Mouse (Mus musculus) forebrain, embryonic 11.5 days (tissue): Measurements from ENCODE around the gene Dusp2. TPM values are rescaled to one million over a fixed set of nuclear protein-coding genes. Genes with fewer than 3 reads are reported as not detected.
A peak's percentile ranks its signal among the peaks of the same experiment; 100 is the strongest.
"Not testable (repeated sequence)": the region's sequence is repeated elsewhere in the genome, so short reads cannot be mapped to it uniquely, and the experiment has no call there.

Experiments used
- ATAC-seq: fragments of 200-750 bp; cut with Nextera tagmentation; replicated peaks from 2 replicates; pipeline ENCODE4 v1.8.0; 2017; ENCODE audit warnings: moderate TSS enrichment; ENCODE audit not compliant: low FRiP score
- DNase-seq: peaks from one replicate; pipeline ENCODE4 v3.0.0-alpha.2; 2017; ENCODE audit warnings: low spot score
- H3K27ac ChIP-seq: fragments of 300-500 bp; sonication (generic); 2 replicates; pipeline ENCODE4 v1.5.1; 2014; ENCODE audit warnings: low read depth, low read length
- H3K27me3 ChIP-seq: fragments of 300-500 bp; sonication (generic); 2 replicates; pipeline ENCODE4 v1.6.1; 2014; ENCODE audit warnings: mild to moderate bottlenecking, low read length, mixed read lengths; ENCODE audit not compliant: control insufficient read depth, insufficient read depth
- H3K36me3 ChIP-seq: fragments of 300-500 bp; sonication (generic); 2 replicates; pipeline ENCODE4 v1.6.1; 2014; ENCODE audit warnings: mild to moderate bottlenecking, low read length, moderate library complexity, mixed read lengths; ENCODE audit not compliant: control insufficient read depth, insufficient read depth
- H3K4me1 ChIP-seq: fragments of 300-500 bp; sonication (generic); replicated peaks from 2 replicates; pipeline ENCODE4 v1.6.1; 2014; ENCODE audit warnings: low read length, mixed read lengths; ENCODE audit not compliant: control insufficient read depth, insufficient read depth
- H3K4me2 ChIP-seq: fragments of 300-500 bp; sonication (generic); 2 replicates; pipeline ENCODE4 v1.6.1; 2014; ENCODE audit warnings: low read depth, mild to moderate bottlenecking, low read length, moderate library complexity, mixed read lengths; ENCODE audit not compliant: severe bottlenecking
- H3K4me3 ChIP-seq: fragments of 300-500 bp; sonication (generic); 2 replicates; pipeline ENCODE4 v1.5.1; 2014; ENCODE audit warnings: low read depth, low read length
- H3K9ac ChIP-seq: fragments of 300-500 bp; sonication (generic); 2 replicates; pipeline ENCODE4 v1.6.1; 2014; ENCODE audit warnings: low read length
- H3K9me3 ChIP-seq: fragments of 300-500 bp; sonication (generic); 2 replicates; pipeline ENCODE4 v1.6.1; 2016; ENCODE audit warnings: low read length, mixed read lengths; ENCODE audit not compliant: control insufficient read depth
- WGBS: fragments of 180-500 bp; shearing (Covaris S2); extraction: QIAGEN DNeasy Blood & Tissue Kit; methylation state at CpG from one replicate; pipeline ENCODE4 v1.1.7; 2014; 5-methylcytosine and 5-hydroxymethylcytosine counted together
- polyA plus RNA-seq: library from polyadenylated mRNA; unstranded; fragments of >200 nt; fragmentation: Nextera tagmentation; extraction: Ambion mirVana; gene quantifications from 2 replicates; pipeline ENCODE4 v1.2.1, GENCODE M21; 2014

Dusp2 gene
- polyA plus RNA-seq, result 3.9 and 5.2 TPM in 2 replicates

DNA sequence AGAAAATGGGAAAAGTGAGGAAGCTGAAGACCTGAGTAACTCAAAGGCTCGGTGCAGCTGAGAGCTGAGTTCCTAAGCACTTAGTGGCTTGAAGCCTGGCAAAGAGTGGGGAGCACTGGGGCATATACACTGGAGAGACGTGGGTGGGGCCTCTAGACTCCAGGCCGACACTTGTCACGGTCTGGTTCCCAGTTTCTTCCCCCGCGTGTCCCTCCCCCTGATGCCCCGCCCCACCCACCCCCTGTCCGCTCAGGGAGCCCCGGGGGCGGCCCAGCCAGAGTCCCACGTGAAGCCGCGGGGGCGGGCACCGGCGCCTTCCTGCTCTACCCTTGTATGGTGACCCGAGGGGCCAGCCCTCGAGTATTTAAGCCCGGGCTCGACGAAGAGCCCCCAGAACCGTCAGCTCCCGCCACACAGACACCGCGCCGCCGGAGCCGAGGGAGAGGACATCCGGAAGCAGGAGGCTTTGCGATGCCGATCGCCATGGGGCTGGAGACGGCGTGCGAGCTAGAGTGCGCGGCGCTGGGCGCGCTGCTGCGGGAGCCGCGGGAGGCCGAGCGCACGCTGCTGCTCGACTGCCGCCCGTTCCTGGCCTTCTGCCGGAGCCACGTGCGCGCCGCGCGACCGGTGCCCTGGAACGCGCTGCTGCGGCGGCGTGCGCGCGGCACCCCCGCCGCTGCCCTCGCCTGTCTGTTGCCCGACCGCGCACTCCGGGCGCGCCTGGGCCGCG, at the start of gene Dusp2:
TSS of gene Dusp2 (plus strand) at position 393 of the 730 bp plus-strand sequence.
- Histone ChIP-seq H3K36me3 (no peaks in the 10 kb centered on the region), H3K9me3 (no peaks in the 10 kb centered on the region), H3K27ac (no peak within 1 kb of the TSS), H3K4me2 (peak within 1 kb of the TSS; percentile 71), H3K27me3 (peaks cover 27% of the 10 kb centered on the region), H3K4me3 (peak within 1 kb of the TSS; percentile 43), H3K9ac (peak within 1 kb of the TSS; percentile 59), H3K4me1 (peaks cover 6% of the 10 kb centered on the region)
- under 1% methylated on average over 71 of the region's 76 CpGs for WGBS
- peak; percentile 73 for ATAC-seq
- DNase-seq, result peak; percentile 74

DNA sequence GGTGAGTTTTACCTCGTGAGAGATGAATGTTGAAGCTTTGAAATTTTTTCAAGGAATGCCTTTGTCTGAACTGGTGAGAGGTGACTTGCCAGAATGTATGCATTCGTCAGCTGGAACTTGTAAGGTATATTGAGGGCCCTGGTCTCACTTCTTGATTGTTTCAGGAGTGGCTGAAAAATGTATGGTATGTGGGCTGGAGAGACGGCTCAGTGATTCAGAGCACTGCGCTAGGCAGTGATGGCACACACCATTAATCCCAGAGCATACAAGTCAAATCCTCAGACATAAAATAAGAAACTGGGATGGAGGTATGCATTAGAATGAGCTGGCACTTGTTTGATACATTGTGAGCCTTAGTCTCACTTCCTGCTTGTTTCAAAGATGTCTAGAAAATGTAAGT, 43.7 kb upstream of the Dusp2 start:
- DNase-seq (no peak), ATAC-seq (no peak)
- H3K4me2 ChIP-seq, result no peak overlapping the region
- H3K9ac ChIP-seq, result no peak overlapping the region
- H3K4me1 ChIP-seq, result no peaks in the 10 kb centered on the region
- H3K36me3 ChIP-seq, result peaks cover 11% of the 10 kb centered on the region
- no peak overlapping the region for H3K4me3 ChIP-seq
- H3K27ac ChIP-seq, result no peak overlapping the region
- 85% methylated on average over 4 of the region's 4 CpGs for WGBS
- no peaks in the 10 kb centered on the region for H3K27me3 ChIP-seq
- H3K9me3 ChIP-seq, result no peaks in the 10 kb centered on the region

DNA sequence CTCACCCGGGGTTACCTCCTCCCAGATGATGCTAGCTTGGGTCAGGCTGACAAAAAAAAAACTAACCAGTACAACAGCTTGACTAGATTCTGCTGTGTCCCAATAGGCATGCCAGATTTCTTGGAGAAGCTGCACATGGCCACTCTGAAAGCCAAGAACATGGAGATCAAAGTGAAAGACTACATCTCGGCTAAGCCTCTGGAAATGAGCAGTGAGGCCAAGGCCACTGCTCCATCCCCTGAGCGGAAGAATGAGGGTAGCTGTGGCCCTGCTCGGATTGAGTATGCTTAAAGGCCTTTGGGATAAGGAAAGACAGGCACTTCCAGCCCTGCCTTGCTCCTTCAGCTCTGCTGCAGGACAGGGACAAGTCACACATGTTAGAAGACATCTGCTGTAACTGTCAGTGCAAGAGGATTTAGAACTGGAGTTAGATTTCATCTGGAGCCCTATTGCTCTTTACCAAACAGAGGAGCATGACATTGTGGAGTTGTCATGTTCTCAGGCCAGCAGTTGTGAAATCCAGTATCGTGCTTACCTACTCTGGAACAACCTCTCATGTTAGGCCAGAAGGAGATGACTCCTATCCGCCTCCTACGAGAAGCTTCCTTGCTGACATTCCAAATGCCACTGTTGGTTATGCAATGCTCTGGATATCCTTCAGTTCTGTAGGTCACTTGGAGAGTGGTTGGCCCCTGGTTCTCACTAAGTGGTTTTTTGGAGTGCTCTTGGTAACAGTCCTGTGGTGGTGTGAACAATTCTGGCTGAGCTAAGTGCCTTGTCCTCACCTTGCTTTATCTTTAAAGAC, 38.8 kb upstream of the Dusp2 start:
- Histone ChIP-seq H3K4me1 (no peaks in the 10 kb centered on the region), H3K36me3 (peaks cover 15% of the 10 kb centered on the region), H3K27ac (no peak overlapping the region), H3K27me3 (no peaks in the 10 kb centered on the region), H3K4me3 (no peak overlapping the region), H3K4me2 (no peak overlapping the region), H3K9me3 (no peaks in the 10 kb centered on the region), H3K9ac (no peak overlapping the region)
- WGBS, result 94% methylated on average over 7 of the region's 7 CpGs
- DNase-seq, result no peak
- no peak for ATAC-seq

DNA sequence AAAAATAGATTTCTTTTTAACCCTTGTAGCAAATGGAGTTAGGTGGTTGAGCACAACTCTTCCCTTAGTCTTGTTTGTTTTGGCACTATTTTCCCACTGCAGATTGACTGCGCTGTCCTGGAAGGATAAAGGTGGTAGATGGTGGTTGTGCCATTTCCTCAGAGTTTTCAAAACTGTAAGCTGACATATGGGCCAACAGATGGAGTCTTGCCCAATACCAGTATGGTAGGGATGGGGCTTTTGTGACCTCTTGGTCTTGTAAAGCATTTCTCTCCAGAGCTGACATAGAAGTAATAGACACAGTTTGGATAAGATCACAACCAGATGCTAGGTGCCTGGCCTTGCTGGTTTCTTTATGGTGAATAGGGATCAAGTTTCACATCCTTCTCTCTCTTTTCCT, 37.9 kb upstream of the Dusp2 start:
- ATAC-seq, result no peak
- H3K4me2 ChIP-seq, result no peak overlapping the region
- H3K4me3 ChIP-seq, result no peak overlapping the region
- H3K27ac ChIP-seq, result no peak overlapping the region
- DNase-seq, result no peak
- no peaks in the 10 kb centered on the region for H3K27me3 ChIP-seq
- no peak overlapping the region for H3K9ac ChIP-seq
- no peaks in the 10 kb centered on the region for H3K4me1 ChIP-seq
- H3K9me3 ChIP-seq, result no peaks in the 10 kb centered on the region
- 100% methylated on average over 1 of the region's 1 CpGs for whole genome bisulfite sequencing
- H3K36me3 ChIP-seq, result peaks cover 14% of the 10 kb centered on the region

DNA sequence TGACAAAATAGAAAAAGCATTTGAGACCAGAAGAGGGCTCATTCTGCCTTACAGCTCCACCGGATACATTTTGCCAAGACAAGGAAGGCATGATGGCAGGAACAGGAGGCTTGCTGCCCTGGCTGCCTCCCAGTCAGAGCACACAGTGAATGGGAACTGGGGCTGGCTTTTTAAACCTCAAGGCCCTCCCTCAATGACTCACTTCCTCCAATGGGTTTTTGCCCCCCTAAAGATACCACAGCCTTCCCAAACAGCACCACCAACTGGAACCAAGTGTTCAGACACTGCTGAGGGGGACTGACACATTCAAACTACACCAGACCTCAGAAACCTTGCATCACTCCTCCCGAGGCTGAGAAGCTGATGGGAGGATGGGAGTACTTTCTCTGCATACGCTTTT, 35.3 kb upstream of the Dusp2 start:
- Histone ChIP-seq H3K27me3 (no peaks in the 10 kb centered on the region), H3K9ac (no peak overlapping the region), H3K4me1 (no peaks in the 10 kb centered on the region), H3K4me3 (no peak overlapping the region), H3K36me3 (peaks cover 12% of the 10 kb centered on the region), H3K9me3 (no peaks in the 10 kb centered on the region), H3K4me2 (no peak overlapping the region), H3K27ac (no peak overlapping the region)
- WGBS, result 81% methylated on average over 3 of the region's 3 CpGs
- ATAC-seq (no peak), DNase-seq (no peak)

DNA sequence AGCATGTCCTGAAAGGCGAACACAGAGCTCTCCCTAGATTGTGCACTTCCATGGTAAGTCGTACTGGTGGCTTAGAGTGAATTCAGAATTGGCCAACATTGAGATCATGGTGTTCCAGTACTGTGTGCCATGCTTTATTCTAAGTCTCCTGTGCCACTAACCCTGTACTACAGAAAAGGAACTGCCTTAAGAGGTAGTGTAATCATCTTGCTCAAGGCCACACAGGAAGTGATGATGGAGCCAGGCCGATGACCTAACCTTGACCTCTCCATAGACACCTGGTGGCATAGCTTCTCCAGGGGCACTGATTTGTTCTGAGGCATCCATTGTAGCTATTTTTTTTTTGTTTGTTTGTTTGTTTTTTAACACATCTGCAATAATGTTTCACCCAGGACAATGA, 34.1 kb upstream of the Dusp2 start:
- ATAC-seq, result no peak

DNA sequence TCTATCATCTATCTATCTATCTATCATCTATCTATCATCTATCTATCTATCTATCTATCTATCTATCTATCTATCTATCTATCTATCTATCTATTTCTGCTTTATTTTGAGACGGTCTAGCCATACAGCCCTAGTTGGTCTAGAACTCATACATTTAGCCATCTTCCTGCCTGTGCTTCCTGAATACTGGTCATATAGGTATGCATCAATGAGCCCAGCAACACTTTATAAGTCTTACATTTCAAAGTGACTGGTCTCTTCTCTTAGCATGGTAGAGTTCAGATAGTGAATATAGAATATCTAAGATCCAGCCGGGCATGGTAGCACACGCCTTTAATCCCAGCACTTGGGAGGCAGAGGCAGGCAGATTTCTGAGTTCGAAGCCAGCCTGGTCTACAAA, 31.8 kb upstream of the Dusp2 start:
- H3K9ac ChIP-seq, H3K27me3 ChIP-seq, H3K27ac ChIP-seq, H3K36me3 ChIP-seq, H3K4me2 ChIP-seq, H3K9me3 ChIP-seq, DNase-seq, H3K4me1 ChIP-seq, ATAC-seq, H3K4me3 ChIP-seq: not testable (repeated sequence)
- 95% methylated on average over 4 of the region's 4 CpGs for WGBS

More for the DNA sequence above, 34.1 kb upstream of the Dusp2 start:
- H3K27ac ChIP-seq, result no peak overlapping the region
- no peak overlapping the region for H3K9ac ChIP-seq
- no peak overlapping the region for H3K4me2 ChIP-seq
- H3K4me1 ChIP-seq, result no peaks in the 10 kb centered on the region
- H3K36me3 ChIP-seq, result peaks cover 8% of the 10 kb centered on the region
- DNase-seq, result no peak
- no peaks in the 10 kb centered on the region for H3K9me3 ChIP-seq
- WGBS, result 92% methylated on average over 3 of the region's 3 CpGs
- H3K4me3 ChIP-seq, result no peak overlapping the region
- H3K27me3 ChIP-seq, result no peaks in the 10 kb centered on the region

DNA sequence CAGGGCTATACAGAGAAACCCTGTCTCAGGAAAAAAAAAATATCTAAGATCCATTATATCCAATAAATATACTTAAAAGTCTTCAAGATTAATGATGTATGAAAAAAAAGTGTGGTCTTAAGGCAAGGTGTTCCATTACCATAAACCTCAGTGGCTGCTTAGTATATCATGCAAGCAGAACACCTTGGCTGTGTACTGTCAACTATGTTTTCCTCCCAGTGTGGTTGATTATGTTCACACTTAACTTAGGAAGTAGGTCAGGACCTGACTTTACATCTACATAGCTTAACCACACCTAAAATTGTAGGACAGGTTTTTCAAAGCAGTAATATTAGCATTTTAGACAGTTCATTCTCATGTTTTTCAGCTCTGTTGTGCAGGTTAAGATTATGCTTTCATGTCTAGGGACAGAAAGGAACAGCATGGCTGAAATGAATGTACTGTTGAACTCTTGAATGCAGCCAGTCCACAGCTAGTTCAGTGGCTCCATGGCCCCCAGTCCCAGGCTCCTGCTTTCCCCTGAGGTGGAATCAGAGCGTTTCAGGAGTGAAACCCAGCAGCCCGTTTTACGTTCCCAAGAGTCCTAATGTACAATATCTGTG, 31.2 kb upstream of the Dusp2 start:
- WGBS, result 88% methylated on average over 3 of the region's 3 CpGs
- DNase-seq (no peak), ATAC-seq (no peak)
- Histone ChIP-seq H3K9ac (no peak overlapping the region), H3K9me3 (no peaks in the 10 kb centered on the region), H3K36me3 (no peaks in the 10 kb centered on the region), H3K4me3 (no peak overlapping the region), H3K4me1 (no peaks in the 10 kb centered on the region), H3K27me3 (no peaks in the 10 kb centered on the region), H3K4me2 (no peak overlapping the region), H3K27ac (no peak overlapping the region)
